11 mouse cellular contexts compared by ENCODE assay signal in genomic region chr8:70364066-70364465, GRCm38 (mm10). TPM values are rescaled to one million over a fixed set of nuclear protein-coding genes. Genes with fewer than 3 reads are reported as not detected.
DNase-seq lines count a peak whose midpoint lies in the region; ATAC-seq and TF ChIP-seq lines count a peak whose summit lies in the region.
"Had no signal": no experiment of that assay in that cellular context is flagged by ENCODE, and none has a peak within 500 bp of the region (broad histone marks: within the 10 kb centered on the region; RNA-seq: fewer than 3 reads in every experiment).

No protein-coding gene starts in this region.

- H3K9ac ChIP-seq in intestine, postnatal 0 days (ENCODE audit: low read depth, low read length) = no peak overlapping the region
- no peak overlapping the region for H3K9ac ChIP-seq in liver, embryonic 12.5 days

- no peaks in the 10 kb centered on the region for H3K27me3 ChIP-seq in intestine, postnatal 0 days (replicated peaks; ENCODE audit: control insufficient read depth, insufficient read depth, low read length)
- peaks cover 34% of the 10 kb centered on the region for H3K27me3 ChIP-seq in liver, embryonic 12.5 days (replicated peaks)

- peak; percentile 58 for ATAC-seq in intestine, postnatal 0 days
- ATAC-seq in liver, embryonic 12.5 days = peak; percentile 63
- no peak for ATAC-seq in erythroblast, adult 5-6 weeks (replicated peaks; ENCODE audit: low FRiP score, poor library complexity, severe bottlenecking)

- no peak overlapping the region for H3K4me2 ChIP-seq in intestine, postnatal 0 days (replicated peaks; ENCODE audit: low read depth)
- H3K4me2 ChIP-seq in liver, embryonic 12.5 days = no peak overlapping the region

- 23% methylated on average over 5 of the region's 5 CpGs for WGBS in intestine, postnatal 0 days
- 50% methylated on average over 5 of the region's 5 CpGs for WGBS in liver, embryonic 12.5 days (ENCODE audit: insufficient replicate concordance)

- TF ChIP-seq CTCF in intestine, postnatal 0 days (IDR thresholded peaks at IDR 0.05; ENCODE audit: low read depth) = no peak

- H3K36me3 ChIP-seq in intestine, postnatal 0 days (ENCODE audit: control insufficient read depth, insufficient read depth) = no peaks in the 10 kb centered on the region
- H3K36me3 ChIP-seq in liver, embryonic 12.5 days = no peaks in the 10 kb centered on the region

- H3K27ac ChIP-seq in intestine, postnatal 0 days (ENCODE audit: low read depth, low read length) = no peak overlapping the region
- H3K27ac ChIP-seq in liver, embryonic 12.5 days = no peak overlapping the region; the same call in 1 of the 2 replicates
- H3K27ac ChIP-seq: layer of hippocampus, adult 2 months had no signal

- H3K4me1 ChIP-seq in intestine, postnatal 0 days (replicated peaks; ENCODE audit: control insufficient read depth, insufficient read depth, low read length) = peaks cover 6% of the 10 kb centered on the region; the same call in 1 of the 2 replicates
- peaks cover 18% of the 10 kb centered on the region for H3K4me1 ChIP-seq in liver, embryonic 12.5 days

- no peak overlapping the region for H3K4me3 ChIP-seq in intestine, postnatal 0 days (ENCODE audit: low read depth, low read length)
- H3K4me3 ChIP-seq in liver, embryonic 12.5 days = no peak overlapping the region
- H3K4me3 ChIP-seq: layer of hippocampus, adult 2 months had no signal

- peak; percentile 53 for DNase-seq in gastrocnemius, postnatal 25 days
- no peak for DNase-seq in gastrocnemius, postnatal 10 days
- DNase-seq in NIH3T3 (ENCODE audit: low read depth) = peak; percentile 90
- no peak for DNase-seq in cerebellum, adult 8-10 months
- DNase-seq in cerebellum, postnatal 25 days = no peak
- DNase-seq: cerebellum, postnatal 36 days had no signal

- no peaks in the 10 kb centered on the region for H3K9me3 ChIP-seq in intestine, postnatal 0 days (ENCODE audit: control insufficient read depth)
- no peaks in the 10 kb centered on the region for H3K9me3 ChIP-seq in liver, embryonic 12.5 days (replicated peaks)

RNA-seq across cellular contexts. Expression of gene Comp, which starts 9.3 kb away (rescaled TPM):
- 10 to 100 TPM in 1 of 2 experiments, 1 to 10 TPM in 1; 5.9 to 14.7 TPM for total RNA-seq in gastrocnemius, postnatal 25 days (2021)
- 10 to 100 TPM; 18.4 to 20.2 TPM for total RNA-seq in gastrocnemius, postnatal 10 days (2021)
- 0.25 and 0.41 TPM in 2 replicates for polyA plus RNA-seq in intestine, postnatal 0 days (2015; fragmentation: Nextera tagmentation; extraction: Ambion mirVana)
- polyA plus RNA-seq in liver, embryonic 12.5 days (2016; fragmentation: Nextera tagmentation; extraction: Ambion mirVana) = 0.27 and 0.63 TPM in 2 replicates
- not detected in 2 replicates for total RNA-seq in erythroblast, adult 5-6 weeks (2015; ENCODE audit: low replicate concordance)
- total RNA-seq in erythroblast, adult 5-6 weeks (2017; ENCODE audit: low replicate concordance) = 0.43 TPM in 1 of 2 replicates, not detected in the other
- total RNA-seq: megakaryocyte progenitor cell, adult 5-6 weeks had no signal

RNA-seq across cellular contexts. Expression of gene Upf1, which starts 11.0 kb away (rescaled TPM):
- 10 to 100 TPM; 28.9 to 29.5 TPM for total RNA-seq in gastrocnemius, postnatal 25 days (2021)
- 10 to 100 TPM; 34.2 to 37.3 TPM for total RNA-seq in gastrocnemius, postnatal 10 days (2021)
- 9.7 and 10.1 TPM in 2 replicates for polyA plus RNA-seq in intestine, postnatal 0 days (2015; fragmentation: Nextera tagmentation; extraction: Ambion mirVana)
- 30.4 and 30.5 TPM in 2 replicates for polyA plus RNA-seq in liver, embryonic 12.5 days (2016; fragmentation: Nextera tagmentation; extraction: Ambion mirVana)
- 7.1 and 9.2 TPM in 2 replicates for total RNA-seq in erythroblast, adult 5-6 weeks (2015; ENCODE audit: low replicate concordance)
- total RNA-seq in erythroblast, adult 5-6 weeks (2017; ENCODE audit: low replicate concordance) = 20.9 and 21.5 TPM in 2 replicates

RNA-seq across cellular contexts. Expression of gene Gdf1, which starts 34.4 kb away (rescaled TPM):
- total RNA-seq in gastrocnemius, postnatal 25 days (2021) = 1 to 10 TPM in 1 of 2 experiments, under 1 TPM in 1; 0.72 to 2.5 TPM
- total RNA-seq in gastrocnemius, postnatal 10 days (2021) = 1 to 10 TPM; 3.9 to 5.3 TPM
- 0.38 TPM in 1 of 2 replicates, not detected in the other for polyA plus RNA-seq in intestine, postnatal 0 days (2015; fragmentation: Nextera tagmentation; extraction: Ambion mirVana)
- 1.0 and 1.5 TPM in 2 replicates for polyA plus RNA-seq in liver, embryonic 12.5 days (2016; fragmentation: Nextera tagmentation; extraction: Ambion mirVana)
- not detected in 2 replicates for total RNA-seq in erythroblast, adult 5-6 weeks (2015; ENCODE audit: low replicate concordance)
- not detected in 2 replicates for total RNA-seq in erythroblast, adult 5-6 weeks (2017; ENCODE audit: low replicate concordance)
- total RNA-seq: megakaryocyte progenitor cell, adult 5-6 weeks had no signal

RNA-seq across cellular contexts. Expression of gene Cers1, which starts 48.5 kb away (rescaled TPM):
- 10 to 100 TPM; 13.8 to 15.8 TPM for total RNA-seq in gastrocnemius, postnatal 25 days (2021)
- total RNA-seq in gastrocnemius, postnatal 10 days (2021) = 10 to 100 TPM; 20.0 to 23.6 TPM
- 1.3 and 1.7 TPM in 2 replicates for polyA plus RNA-seq in intestine, postnatal 0 days (2015; fragmentation: Nextera tagmentation; extraction: Ambion mirVana)
- polyA plus RNA-seq in liver, embryonic 12.5 days (2016; fragmentation: Nextera tagmentation; extraction: Ambion mirVana) = 0.45 and 0.63 TPM in 2 replicates
- not detected in 2 replicates for total RNA-seq in erythroblast, adult 5-6 weeks (2015; ENCODE audit: low replicate concordance)
- total RNA-seq in erythroblast, adult 5-6 weeks (2017; ENCODE audit: low replicate concordance) = 0.43 TPM in 1 of 2 replicates, not detected in the other
- total RNA-seq: megakaryocyte progenitor cell, adult 5-6 weeks had no signal

Comparison
In these comparisons a context has a peak if more than half of its experiments do, and no peak if none do; other contexts are left out.
1. DNase-seq: peak in gastrocnemius, postnatal 25 days (single experiment) and NIH3T3 (single experiment); none in gastrocnemius, postnatal 10 days (single experiment), cerebellum, adult 8-10 months (single experiment) and cerebellum, postnatal 25 days (0 of 2).
2. RNA of gene Comp, which starts 9.3 kb away (total RNA-seq): 18.4 to 20.2 TPM in gastrocnemius, postnatal 10 days and 5.9 to 14.7 TPM in gastrocnemius, postnatal 25 days; 0.43 TPM in erythroblast, adult 5-6 weeks; every median in the first group is over 4 times any median in the second.